Mouse (Mus musculus) intestine, embryonic 16.5 days (tissue): ENCODE measurements at regions not wholly inside any gene's neighbourhood (a gene's known extent, or its start where the extent isn't known, plus 50 kb on each side); places are given as distances from the start of the nearest gene placed in this dataset.

Experiments used
- ATAC-seq: fragments of 200-750 bp; cut with Nextera tagmentation; 2 replicates; pipeline ENCODE4 v1.8.0; 2017; ENCODE audit warnings: moderate TSS enrichment, moderate library complexity
- H3K27ac ChIP-seq: fragments of 300-500 bp; sonication (generic); 2 replicates; pipeline ENCODE4 v1.5.1; 2014; ENCODE audit warnings: mild to moderate bottlenecking, low read length
- H3K27me3 ChIP-seq: fragments of 300-500 bp; sonication (generic); replicated peaks from 2 replicates; pipeline ENCODE4 v1.6.1; 2014; ENCODE audit warnings: low read length, control low read depth, mixed read lengths; ENCODE audit not compliant: control insufficient read depth, insufficient read depth
- H3K36me3 ChIP-seq: fragments of 300-500 bp; sonication (generic); 2 replicates; pipeline ENCODE4 v1.6.1; 2014; ENCODE audit warnings: low read length, control low read depth; ENCODE audit not compliant: control insufficient read depth, insufficient read depth
- H3K4me1 ChIP-seq: fragments of 300-500 bp; sonication (generic); 2 replicates; pipeline ENCODE4 v1.6.1; 2014; ENCODE audit warnings: low read length, control low read depth, mixed read lengths; ENCODE audit not compliant: control insufficient read depth, insufficient read depth
- H3K4me2 ChIP-seq: fragments of 300-500 bp; sonication (generic); 2 replicates; pipeline ENCODE4 v1.6.1; 2014; ENCODE audit warnings: low read depth, low read length, control low read depth
- H3K4me3 ChIP-seq: fragments of 300-500 bp; sonication (generic); 2 replicates; pipeline ENCODE4 v1.5.1; 2014; ENCODE audit warnings: mild to moderate bottlenecking, low read length
- H3K9ac ChIP-seq: fragments of 300-500 bp; sonication (generic); 2 replicates; pipeline ENCODE4 v1.6.1; 2014; ENCODE audit warnings: low read depth, low read length
- H3K9me3 ChIP-seq: fragments of 300-500 bp; sonication (generic); 2 replicates; pipeline ENCODE4 v1.6.1; 2016; ENCODE audit warnings: low read length, control low read depth; ENCODE audit not compliant: control insufficient read depth
- WGBS: fragments of 180-500 bp; shearing (Covaris S2); extraction: QIAGEN DNeasy Blood & Tissue Kit; methylation state at CpG from one replicate; pipeline ENCODE4 v1.1.7; 2014; 5-methylcytosine and 5-hydroxymethylcytosine counted together

GRCm38 (mm10) chr8:15840632-15841252 is 794.9 kb upstream of the BB014433 start:
- Histone ChIP-seq H3K36me3 (no peaks in the 10 kb centered on the region), H3K4me3 (no peak overlapping the region), H3K4me2 (no peak overlapping the region), H3K9ac (no peak overlapping the region), H3K27me3 (no peaks in the 10 kb centered on the region), H3K4me1 (no peaks in the 10 kb centered on the region), H3K27ac (no peak overlapping the region), H3K9me3 (no peaks in the 10 kb centered on the region)
- peak; percentile 89 for ATAC-seq
- 52% methylated on average over 8 of the region's 8 CpGs for WGBS

- H3K4me3 ChIP-seq, result no peak overlapping the region
- no peaks in the 10 kb centered on the region for H3K4me1 ChIP-seq
- no peak overlapping the region for H3K4me2 ChIP-seq
- no peaks in the 10 kb centered on the region for H3K27me3 ChIP-seq
- no peaks in the 10 kb centered on the region for H3K36me3 ChIP-seq
- H3K27ac ChIP-seq, result no peak overlapping the region
- no peak overlapping the region for H3K9ac ChIP-seq
- H3K9me3 ChIP-seq, result no peaks in the 10 kb centered on the region
- 53% methylated on average over 3 of the region's 3 CpGs for WGBS
- ATAC-seq, result peak; percentile 95
Observed at GRCm38 (mm10) chr8:15832752-15833151, 786.9 kb upstream of the BB014433 start.

GRCm38 (mm10) chr8:15821579-15822191 is 775.8 kb upstream of the BB014433 start:
- H3K9ac ChIP-seq, result no peak overlapping the region
- no peak for ATAC-seq
- no peaks in the 10 kb centered on the region for H3K9me3 ChIP-seq
- 24% methylated on average over 5 of the region's 5 CpGs for WGBS
- H3K4me1 ChIP-seq, result no peaks in the 10 kb centered on the region
- H3K27me3 ChIP-seq, result no peaks in the 10 kb centered on the region
- H3K4me3 ChIP-seq, result no peak overlapping the region
- H3K4me2 ChIP-seq, result no peak overlapping the region
- H3K36me3 ChIP-seq, result no peaks in the 10 kb centered on the region
- H3K27ac ChIP-seq, result no peak overlapping the region

DNA sequence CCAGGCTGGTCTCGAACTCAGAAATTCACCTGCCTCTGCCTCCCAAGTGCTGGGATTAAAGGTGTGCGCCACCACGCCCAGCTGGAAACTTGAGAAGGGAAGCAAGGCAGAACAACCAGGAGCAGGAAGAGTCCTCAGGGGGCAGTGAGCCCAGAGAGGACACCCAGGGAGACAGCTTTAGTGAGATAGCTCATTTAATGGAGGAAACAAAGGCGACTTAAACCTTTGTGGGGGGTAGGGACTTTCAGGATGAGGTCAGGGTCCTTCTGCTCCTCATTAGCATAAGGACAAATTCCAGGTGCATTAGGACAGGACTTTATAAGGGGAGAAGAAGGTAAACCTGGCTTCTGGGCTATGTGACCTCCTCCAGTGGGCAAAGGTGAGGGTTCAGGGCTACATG is 742.5 kb upstream of the BB014433 start:
- H3K4me3 ChIP-seq, result no peak overlapping the region
- no peaks in the 10 kb centered on the region for H3K9me3 ChIP-seq
- H3K4me2 ChIP-seq, result no peak overlapping the region
- no peaks in the 10 kb centered on the region for H3K36me3 ChIP-seq
- no peaks in the 10 kb centered on the region for H3K27me3 ChIP-seq
- no peak for ATAC-seq
- no peaks in the 10 kb centered on the region for H3K4me1 ChIP-seq
- no peak overlapping the region for H3K9ac ChIP-seq
- no peak overlapping the region for H3K27ac ChIP-seq
- WGBS, result 85% methylated on average over 4 of the region's 4 CpGs
